Mouse (Mus musculus): Measurements from ENCODE around the gene Wars.
A peak's percentile ranks its signal among the peaks of the same experiment; 100 is the strongest.

Gene Wars

GRCm38 (mm10) chr12:108893715-108894431 lies at the start of gene Wars:
Gene Wars (minus strand): TSS chr12:108894174.
- peak; percentile 96 to 98 for DNase-seq

DNA sequence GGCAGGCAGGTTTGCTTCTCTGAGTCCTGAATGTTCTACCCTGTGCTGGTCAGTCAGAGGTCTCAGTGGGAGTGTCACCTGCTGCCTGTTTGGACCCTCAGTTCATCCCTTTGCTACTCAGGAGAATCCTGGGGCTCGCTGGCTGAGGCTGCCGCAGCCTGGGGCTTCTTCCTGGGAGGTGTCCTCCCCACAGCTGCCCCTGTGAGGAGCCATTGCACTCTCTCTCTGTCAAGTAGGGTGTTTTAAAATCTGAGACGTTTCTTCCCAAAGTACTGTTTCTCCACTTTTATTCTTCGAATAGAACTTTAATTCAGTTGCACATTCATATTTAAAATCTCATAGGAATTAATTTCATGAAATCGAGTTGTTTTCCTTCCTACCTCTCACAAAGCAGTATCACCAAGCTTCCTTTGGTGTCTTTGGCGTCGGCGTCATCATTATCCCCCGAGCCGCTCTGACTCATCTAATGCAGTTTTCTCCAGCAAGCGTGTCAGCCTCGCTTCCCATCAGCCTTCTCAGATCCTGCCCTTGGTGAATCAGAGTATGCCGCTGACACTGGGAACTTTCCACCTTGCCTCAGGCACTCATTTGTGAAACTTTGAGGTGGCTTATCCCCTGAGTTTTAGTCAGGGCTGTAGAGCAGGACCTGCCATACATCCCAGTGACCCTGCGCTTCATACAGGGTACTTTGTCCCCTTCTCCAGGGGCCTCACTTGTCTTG lies 48.4 kb upstream of the Wars start:
- DNase-seq, result no peak

DNA sequence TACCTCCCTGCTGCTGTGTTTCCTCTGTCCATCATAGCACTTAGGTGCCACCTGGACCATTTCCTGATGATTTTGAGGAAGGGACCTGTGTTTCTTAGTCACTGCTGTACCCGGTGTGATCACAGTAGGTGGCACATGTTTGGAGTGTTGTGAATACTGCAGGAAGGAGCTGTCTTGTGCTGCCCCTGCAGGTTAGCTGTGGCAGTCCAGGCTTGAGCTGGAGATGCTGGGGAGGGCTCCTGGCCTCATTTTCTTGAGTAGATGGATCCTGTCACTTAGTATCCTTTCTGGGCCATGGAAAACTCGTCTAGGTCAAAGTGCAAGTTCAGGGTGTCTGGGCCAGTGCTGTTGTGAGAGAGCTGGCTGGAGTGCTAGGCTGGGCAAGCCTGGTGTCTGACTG lies 47.3 kb upstream of the Wars start:
- no peak for DNase-seq

DNA sequence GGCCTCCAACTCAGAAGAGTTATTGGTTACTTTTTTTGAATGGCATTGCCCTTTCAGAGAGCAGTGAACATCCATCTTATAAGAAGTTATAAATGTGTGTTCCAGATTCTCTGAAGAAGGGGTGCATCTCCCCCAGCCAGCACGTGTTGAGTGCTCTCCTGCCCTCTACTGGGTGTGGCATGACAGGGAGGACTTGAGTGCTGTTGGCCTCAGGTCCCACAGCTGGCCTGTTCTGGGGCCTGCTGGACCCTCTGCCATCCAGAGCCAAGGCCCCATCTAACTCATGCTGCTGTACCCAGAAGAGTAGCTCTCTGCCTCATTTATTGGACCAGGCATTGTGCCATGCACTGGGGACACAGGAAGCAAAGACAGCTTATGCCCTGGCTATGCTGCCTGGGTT lies 46.3 kb upstream of the Wars start:
- DNase-seq, result no peak

- DNase-seq, result no peak
These were observed 45.3 kb upstream of the Wars start for GRCm38 (mm10) chr12:108939317-108939716.

GRCm38 (mm10) chr12:108938844-108939243 lies 44.9 kb upstream of the Wars start:
- no peak for DNase-seq

GRCm38 (mm10) chr12:108937506-108937905 lies 43.5 kb upstream of the Wars start:
- DNase-seq, result no peak

- DNase-seq, result no peak
These were observed 42.9 kb upstream of the Wars start for GRCm38 (mm10) chr12:108936834-108937233.

GRCm38 (mm10) chr12:108934231-108934630 lies 40.3 kb upstream of the Wars start:
- DNase-seq, result no peak

DNA sequence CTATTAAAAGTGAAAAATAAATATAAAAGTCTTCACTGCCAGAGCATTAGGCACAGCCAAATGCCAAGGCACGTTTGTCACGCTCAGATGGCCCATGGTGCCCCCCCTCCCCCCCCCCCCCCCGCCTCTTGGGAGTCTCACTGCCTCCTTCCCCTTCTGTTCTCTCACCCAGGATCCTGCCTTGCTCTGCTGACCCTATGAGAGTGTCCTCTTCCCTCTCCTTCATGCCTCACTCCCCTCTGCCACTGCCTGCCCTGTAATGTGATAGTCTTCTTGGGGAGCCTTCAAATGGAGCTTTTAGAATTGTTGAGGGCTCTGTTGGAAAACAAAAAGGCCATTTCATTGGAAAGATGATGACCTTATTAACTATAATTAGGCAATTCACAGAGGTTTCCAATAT lies 38.1 kb upstream of the Wars start:
- DNase-seq, result no peak

GRCm38 (mm10) chr12:108931341-108932053 lies 37.5 kb upstream of the Wars start:
- DNase-seq, result no peak

DNA sequence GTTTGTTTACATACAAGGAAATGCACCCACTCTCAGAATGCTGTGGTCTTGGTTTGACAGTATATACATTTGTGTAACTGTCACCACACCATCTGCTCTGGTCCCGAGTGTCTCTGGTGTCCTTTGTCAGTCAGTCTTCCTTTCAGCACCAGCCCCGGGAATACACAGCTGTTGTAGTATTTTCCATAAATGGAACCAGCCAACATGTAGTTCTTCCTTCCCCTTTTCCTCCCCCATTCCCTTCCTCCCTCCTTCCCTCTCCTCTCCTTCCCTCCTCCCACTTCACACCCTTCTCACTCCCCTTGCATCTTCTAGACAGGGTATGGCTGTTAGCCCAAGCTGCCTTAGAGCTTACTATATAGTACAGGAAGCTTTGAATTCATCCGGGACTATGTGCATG lies 35.5 kb upstream of the Wars start:
- DNase-seq, result no peak

- no peak for DNase-seq
These were observed 34.3 kb upstream of the Wars start for GRCm38 (mm10) chr12:108928249-108928648.

DNA sequence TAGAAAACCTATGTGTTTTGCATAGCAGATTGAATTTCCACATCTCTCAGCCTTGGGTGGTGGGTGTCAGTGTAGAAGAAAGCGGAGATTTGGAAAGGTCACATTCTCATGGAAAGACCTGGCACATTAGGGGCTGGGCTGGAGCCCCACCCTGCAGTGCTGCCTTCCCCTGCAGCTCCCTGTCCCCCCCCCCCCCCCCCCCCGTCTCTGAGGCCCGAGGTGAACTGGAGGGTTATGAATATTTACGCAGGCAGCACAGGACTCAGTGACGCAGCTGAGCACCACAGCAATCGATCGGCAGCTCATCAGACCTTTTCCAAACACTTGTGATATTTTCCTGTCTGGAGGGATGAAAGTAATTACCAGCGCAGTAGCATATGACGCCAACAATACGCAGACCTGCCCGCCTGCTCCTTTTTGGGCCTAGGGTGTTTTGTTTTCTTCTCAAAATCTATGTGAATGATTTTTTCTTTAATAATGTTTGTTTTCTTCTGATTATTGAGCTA lies 32.7 kb upstream of the Wars start:
- DNase-seq, result no peak

DNA sequence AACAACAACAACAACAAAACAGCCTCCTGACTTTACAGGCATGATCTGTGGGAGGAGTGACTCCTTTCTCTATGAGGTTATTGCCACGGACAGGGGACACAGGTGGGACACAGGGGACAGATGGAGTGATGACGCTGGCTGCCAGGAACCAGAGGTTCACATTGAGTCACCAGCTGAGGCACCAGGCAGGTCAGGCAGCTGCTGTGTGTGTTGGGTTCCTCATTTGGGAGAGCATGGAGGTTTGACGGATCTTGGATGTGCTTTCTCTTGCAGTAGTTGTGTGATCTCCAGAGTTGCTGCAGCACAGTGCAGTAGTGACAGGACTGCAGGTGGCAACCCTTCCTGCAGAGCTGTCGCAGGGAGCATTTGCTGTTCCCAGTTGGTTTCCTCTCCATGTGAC lies 24.8 kb upstream of the Wars start:
- DNase-seq, result no peak

- no peak for DNase-seq
These were observed 23.5 kb upstream of the Wars start for GRCm38 (mm10) chr12:108917509-108917908.

DNA sequence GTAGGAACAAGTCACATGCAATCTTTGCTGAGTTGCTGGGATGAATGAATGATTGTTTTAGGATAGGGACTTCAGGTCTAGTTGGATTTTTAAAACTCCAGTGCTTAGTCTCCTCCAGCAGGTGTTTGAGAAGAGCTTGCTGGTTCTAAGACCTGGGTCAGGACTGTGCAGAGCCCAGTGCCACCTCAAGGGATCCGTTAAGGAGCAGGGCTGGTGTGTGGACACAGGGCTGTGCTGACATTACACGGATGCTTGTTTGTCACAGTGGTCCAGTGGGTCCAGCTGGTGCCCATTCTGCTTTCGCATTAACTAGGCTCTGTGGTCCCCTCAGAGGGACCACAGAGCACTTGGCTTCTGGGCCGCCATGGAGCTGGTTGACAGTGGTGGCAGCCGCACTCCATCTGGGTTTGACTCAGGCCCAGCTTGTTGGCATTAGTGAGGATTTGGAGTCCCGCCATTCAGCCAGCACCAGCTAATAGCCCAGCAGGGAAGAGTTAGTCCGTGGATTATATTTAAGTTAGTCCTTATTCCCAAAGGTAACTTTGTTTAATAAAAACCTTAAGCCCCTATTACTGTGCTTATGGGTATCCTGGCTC lies 22.6 kb upstream of the Wars start:
- peak; percentile 85 to 90 for DNase-seq

DNA sequence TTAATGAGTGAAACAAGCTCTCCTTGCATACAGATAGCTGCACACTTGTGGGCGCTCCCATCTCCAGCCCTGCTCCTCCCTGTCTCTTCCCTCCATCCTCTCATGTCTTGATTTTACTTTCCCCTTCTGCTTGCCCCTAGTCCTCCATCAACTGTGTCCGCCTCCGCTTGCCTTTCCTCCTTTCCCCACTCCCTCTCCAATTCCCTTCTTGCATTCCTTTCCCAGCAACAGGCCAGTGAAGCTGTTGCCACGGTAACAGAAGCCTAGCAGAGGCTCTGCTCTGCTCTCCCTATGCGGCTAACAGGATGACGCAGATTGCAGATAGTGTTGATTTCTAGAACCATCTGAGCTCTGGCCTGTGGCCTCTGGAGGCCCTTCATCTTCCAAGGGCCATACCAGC lies 21.9 kb upstream of the Wars start:
- DNase-seq, result peak; percentile 43 to 50

- DNase-seq, result no peak
These were observed 20.9 kb upstream of the Wars start for GRCm38 (mm10) chr12:108914709-108915340.

DNA sequence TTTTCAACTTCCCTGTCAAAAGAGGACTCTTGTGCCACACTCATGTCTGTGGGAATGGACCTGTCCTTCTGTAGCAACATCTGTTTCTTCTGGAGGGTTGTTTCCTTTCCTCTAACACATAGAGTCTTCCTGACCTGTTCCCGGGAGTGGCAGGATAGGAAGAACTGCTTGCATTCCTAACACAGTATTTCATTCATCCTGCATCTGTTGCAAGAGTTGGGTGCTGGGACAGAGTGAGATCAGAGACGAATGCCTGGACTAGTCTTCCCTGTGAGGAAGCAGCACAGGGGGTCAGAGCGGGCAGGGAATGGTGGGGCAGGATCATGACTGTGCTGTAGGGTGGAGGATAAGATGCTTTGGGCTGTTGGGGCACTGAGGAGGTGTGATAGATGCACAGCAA lies 20.2 kb upstream of the Wars start:
- no peak for DNase-seq

DNA sequence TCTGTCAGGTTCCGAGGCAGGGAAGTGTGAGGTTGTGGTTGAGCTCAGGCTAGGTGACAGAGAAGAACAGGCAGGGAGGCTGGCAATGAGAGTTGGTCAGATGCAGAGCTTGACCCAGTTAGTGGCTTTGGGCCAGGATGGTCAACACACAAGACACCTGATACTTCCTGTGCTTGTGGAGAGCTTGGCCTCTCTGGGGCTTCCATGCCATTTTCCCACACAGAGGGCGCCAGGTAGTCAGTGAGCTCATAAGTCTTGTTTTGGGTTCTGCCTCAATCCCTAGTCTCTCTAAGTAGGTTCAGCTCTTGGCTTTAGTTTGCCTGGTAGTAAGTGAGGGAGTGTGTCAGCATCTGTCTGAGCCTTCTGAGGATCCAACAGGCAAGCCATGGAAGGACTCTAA lies 18.5 kb upstream of the Wars start:
- no peak for DNase-seq

DNA sequence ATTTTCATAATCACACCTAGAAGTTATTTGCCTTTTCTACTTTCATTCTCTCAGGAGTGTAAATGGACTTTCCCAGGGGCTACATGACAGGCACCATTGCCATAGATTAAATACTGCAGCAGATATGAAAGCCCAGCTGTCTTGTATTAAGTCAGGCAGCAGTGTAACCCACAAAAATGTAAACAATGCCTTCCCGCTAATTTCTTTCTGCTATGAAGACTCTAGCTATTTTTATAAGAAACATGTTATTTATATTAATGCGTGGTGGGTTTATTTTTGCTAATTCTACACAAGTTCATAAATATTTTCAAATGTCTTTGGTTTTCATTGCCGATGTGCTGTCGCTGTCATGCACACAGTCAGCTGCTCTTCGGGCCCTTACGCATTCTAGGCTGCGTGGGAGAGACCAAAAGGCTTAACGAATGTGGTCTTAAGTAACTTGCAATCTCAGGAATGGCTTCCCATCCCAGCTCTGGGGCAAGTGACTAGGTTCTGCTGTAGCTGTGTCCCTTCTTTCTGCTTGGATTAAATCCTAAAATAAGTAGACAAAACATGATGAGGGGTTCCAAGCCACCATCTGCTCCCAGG lies 16.0 kb upstream of the Wars start:
- no peak for DNase-seq

Measured in cerebellum, postnatal 10 days (tissue).